Mouse (Mus musculus) cerebellum, adult 2 months (tissue): ENCODE measurements around the gene Ppp1r12a.

Experiments used
- CTCF ChIP-seq: fragments of 200-500 bp; IDR thresholded peaks from 2 replicates; pipeline ENCODE4 v1.5.1; 2011; ENCODE audit warnings: low read depth, mild to moderate bottlenecking, control low read depth, low read length, moderate library complexity, borderline replicate concordance; ENCODE audit not compliant: insufficient read depth
- POLR2A ChIP-seq: fragments of 200-500 bp; IDR thresholded peaks from 2 replicates; pipeline ENCODE4 v1.6.1; 2011; ENCODE audit warnings: low read length, control low read depth, borderline replicate concordance; ENCODE audit not compliant: insufficient read depth

GRCm38 (mm10) chr10:108237049-108237448 is 75.1 kb downstream of the Ppp1r12a start:
- no peak for TF ChIP-seq CTCF
- TF ChIP-seq POLR2A, result no peak
